Mouse (Mus musculus) kidney, postnatal 0 days (tissue): ENCODE results near the gene 6030498E09Rik. TPM values are rescaled to one million over a fixed set of nuclear protein-coding genes. Genes with fewer than 3 reads are reported as not detected.
A peak's percentile ranks its signal among the peaks of the same experiment; 100 is the strongest.

Source experiments
- ATAC-seq: fragments of 200-750 bp; cut with Nextera tagmentation; replicated peaks from 2 replicates; pipeline ENCODE4 v1.8.0; 2017; ENCODE audit warnings: low read depth, moderate number of reproducible peaks, moderate TSS enrichment, moderate library complexity; ENCODE audit not compliant: low FRiP score
- DNase-seq: peaks from one replicate; pipeline ENCODE4 v3.0.0-alpha.2; 2016; ENCODE audit warnings: low spot score
- H3K27ac ChIP-seq: fragments of 300-500 bp; sonication (generic); 2 replicates; pipeline ENCODE4 v1.5.1; 2014; ENCODE audit warnings: mild to moderate bottlenecking
- H3K27me3 ChIP-seq: fragments of 300-500 bp; sonication (generic); 2 replicates; pipeline ENCODE4 v1.6.1; 2014; ENCODE audit warnings: low read length, mixed read lengths; ENCODE audit not compliant: insufficient read depth
- H3K36me3 ChIP-seq: fragments of 300-500 bp; sonication (generic); 2 replicates; pipeline ENCODE4 v1.6.1; 2014; ENCODE audit warnings: low read length, mixed read lengths; ENCODE audit not compliant: insufficient read depth
- H3K4me1 ChIP-seq: fragments of 300-500 bp; sonication (generic); replicated peaks from 2 replicates; pipeline ENCODE4 v1.6.1; 2014; ENCODE audit warnings: antibody characterized with exemption, low read length, mixed read lengths; ENCODE audit not compliant: insufficient read depth
- H3K4me2 ChIP-seq: fragments of 300-500 bp; sonication (generic); 2 replicates; pipeline ENCODE4 v1.6.1; 2014; ENCODE audit warnings: mild to moderate bottlenecking, low read length, moderate library complexity, mixed read lengths
- H3K4me3 ChIP-seq: fragments of 300-500 bp; sonication (generic); replicated peaks from 2 replicates; pipeline ENCODE4 v1.5.1; 2014; ENCODE audit warnings: low read depth, low read length
- H3K9ac ChIP-seq: fragments of 300-500 bp; sonication (generic); 2 replicates; pipeline ENCODE4 v1.6.1; 2014; ENCODE audit warnings: low read depth, low read length
- H3K9me3 ChIP-seq: fragments of 300-500 bp; sonication (generic); replicated peaks from 2 replicates; pipeline ENCODE4 v1.6.1; 2016; ENCODE audit warnings: low read length, inconsistent platforms, mixed read lengths
- CTCF ChIP-seq: IDR thresholded peaks from 2 replicates; pipeline ENCODE4 v1.5.1; 2016; ENCODE audit warnings: antibody characterized with exemption, low read depth, mild to moderate bottlenecking, moderate library complexity
- WGBS: fragments of 180-500 bp; shearing (Covaris S2); extraction: QIAGEN DNeasy Blood & Tissue Kit; methylation state at CpG from one replicate; pipeline ENCODE4 v1.1.7; 2014; 5-methylcytosine and 5-hydroxymethylcytosine counted together
- polyA plus RNA-seq: library from polyadenylated mRNA; unstranded; fragments of >200 nt; fragmentation: Nextera tagmentation; extraction: Ambion mirVana; gene quantifications from 2 replicates; pipeline ENCODE4 v1.2.1, GENCODE M21; 2015

6030498E09Rik gene
- polyA plus RNA-seq: not detected in 2 replicates

DNA sequence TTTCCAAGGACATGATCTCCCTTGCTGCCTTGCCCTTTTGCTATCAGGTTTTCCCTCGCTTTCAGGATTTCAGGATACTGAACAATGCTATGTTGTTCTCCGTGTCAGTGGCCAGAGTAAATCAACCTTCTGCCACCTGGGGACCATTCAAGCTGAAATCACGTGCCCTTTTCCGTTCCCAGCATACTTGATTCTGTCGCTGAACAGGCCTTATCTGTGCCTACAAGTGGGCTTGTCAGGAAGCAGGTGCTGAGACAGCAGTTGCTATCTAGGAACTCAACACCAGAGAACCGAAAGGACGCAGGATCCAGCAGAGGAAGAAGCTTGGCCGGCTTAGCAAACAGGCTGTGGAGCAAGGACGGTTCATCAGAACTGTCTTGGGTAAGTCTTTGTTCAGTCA, at the start of gene 6030498E09Rik:
6030498E09Rik (plus strand) TSS at position 194 of the 400 bp plus-strand sequence.
- whole genome bisulfite sequencing: 68% methylated on average over 9 of the region's 9 CpGs
- Histone ChIP-seq H3K4me3 (no peak within 1 kb of the TSS), H3K27ac (no peak within 1 kb of the TSS), H3K4me1 (no peaks in the 10 kb centered on the region), H3K9me3 (no peaks in the 10 kb centered on the region), H3K4me2 (no peak within 1 kb of the TSS), H3K27me3 (no peaks in the 10 kb centered on the region), H3K36me3 (no peaks in the 10 kb centered on the region), H3K9ac (no peak within 1 kb of the TSS)
- ATAC-seq: no peak
- no peak for DNase-seq
- no peak for TF ChIP-seq CTCF

- no peak for TF ChIP-seq CTCF
- 56% methylated on average over 5 of the region's 5 CpGs for WGBS
Measured at GRCm38 (mm10) chrX:38730081-38730480, 42.4 kb upstream of the 6030498E09Rik start.

DNA sequence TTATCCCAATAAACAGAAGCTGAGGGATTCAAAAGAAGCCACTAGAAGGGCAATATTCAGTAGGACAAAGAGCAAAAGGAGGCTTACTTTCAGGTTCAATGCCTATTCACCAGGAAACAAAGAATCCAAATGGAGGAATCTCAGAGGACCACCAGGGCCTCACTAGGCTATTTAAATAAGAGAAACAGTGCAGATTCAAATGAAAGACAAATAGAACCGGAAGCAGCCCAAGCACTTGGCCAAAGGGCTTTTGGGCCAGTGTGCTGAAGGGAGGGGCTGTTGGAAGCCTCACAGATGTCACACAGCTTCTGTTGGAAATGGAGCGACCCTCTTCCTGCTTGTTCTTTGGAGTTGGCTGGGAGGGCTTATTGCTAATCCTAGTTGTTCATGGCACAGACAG, 41.8 kb upstream of the 6030498E09Rik start:
- Histone ChIP-seq H3K4me1 (no peaks in the 10 kb centered on the region), H3K9ac (no peak overlapping the region), H3K4me2 (no peak overlapping the region), H3K27ac (no peak overlapping the region), H3K4me3 (no peak overlapping the region), H3K9me3 (no peaks in the 10 kb centered on the region), H3K36me3 (no peaks in the 10 kb centered on the region), H3K27me3 (no peaks in the 10 kb centered on the region)
- WGBS: 66% methylated on average over 2 of the region's 2 CpGs
- ATAC-seq (no peak), DNase-seq (no peak)
- TF ChIP-seq CTCF: no peak

More at GRCm38 (mm10) chrX:38730081-38730480, 42.4 kb upstream of the 6030498E09Rik start:
- Histone ChIP-seq H3K9ac (no peak overlapping the region), H3K9me3 (no peaks in the 10 kb centered on the region), H3K4me1 (no peaks in the 10 kb centered on the region), H3K36me3 (no peaks in the 10 kb centered on the region), H3K4me3 (no peak overlapping the region), H3K27ac (no peak overlapping the region), H3K27me3 (no peaks in the 10 kb centered on the region), H3K4me2 (no peak overlapping the region)
- DNase-seq (no peak), ATAC-seq (no peak)

DNA sequence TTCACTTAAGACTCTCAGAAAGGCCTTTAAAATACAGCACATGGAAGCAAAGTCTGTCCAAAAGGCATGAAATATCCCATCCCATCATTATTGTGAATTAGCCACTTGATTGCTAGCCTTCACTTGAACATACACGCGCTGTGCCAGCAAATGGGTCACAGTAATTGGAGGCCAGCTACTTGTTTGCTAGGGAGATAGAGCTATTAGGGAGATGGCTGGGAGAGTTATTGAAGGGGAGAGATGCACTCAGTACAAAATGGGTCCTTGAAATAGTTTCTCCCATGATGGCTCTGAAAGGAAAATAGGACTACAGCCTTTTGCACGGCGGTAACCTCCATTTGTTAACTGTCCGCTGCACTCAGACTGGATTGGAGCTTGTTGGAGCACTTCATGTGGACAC, 38.8 kb upstream of the 6030498E09Rik start:
- no peak for TF ChIP-seq CTCF
- DNase-seq: no peak

DNA sequence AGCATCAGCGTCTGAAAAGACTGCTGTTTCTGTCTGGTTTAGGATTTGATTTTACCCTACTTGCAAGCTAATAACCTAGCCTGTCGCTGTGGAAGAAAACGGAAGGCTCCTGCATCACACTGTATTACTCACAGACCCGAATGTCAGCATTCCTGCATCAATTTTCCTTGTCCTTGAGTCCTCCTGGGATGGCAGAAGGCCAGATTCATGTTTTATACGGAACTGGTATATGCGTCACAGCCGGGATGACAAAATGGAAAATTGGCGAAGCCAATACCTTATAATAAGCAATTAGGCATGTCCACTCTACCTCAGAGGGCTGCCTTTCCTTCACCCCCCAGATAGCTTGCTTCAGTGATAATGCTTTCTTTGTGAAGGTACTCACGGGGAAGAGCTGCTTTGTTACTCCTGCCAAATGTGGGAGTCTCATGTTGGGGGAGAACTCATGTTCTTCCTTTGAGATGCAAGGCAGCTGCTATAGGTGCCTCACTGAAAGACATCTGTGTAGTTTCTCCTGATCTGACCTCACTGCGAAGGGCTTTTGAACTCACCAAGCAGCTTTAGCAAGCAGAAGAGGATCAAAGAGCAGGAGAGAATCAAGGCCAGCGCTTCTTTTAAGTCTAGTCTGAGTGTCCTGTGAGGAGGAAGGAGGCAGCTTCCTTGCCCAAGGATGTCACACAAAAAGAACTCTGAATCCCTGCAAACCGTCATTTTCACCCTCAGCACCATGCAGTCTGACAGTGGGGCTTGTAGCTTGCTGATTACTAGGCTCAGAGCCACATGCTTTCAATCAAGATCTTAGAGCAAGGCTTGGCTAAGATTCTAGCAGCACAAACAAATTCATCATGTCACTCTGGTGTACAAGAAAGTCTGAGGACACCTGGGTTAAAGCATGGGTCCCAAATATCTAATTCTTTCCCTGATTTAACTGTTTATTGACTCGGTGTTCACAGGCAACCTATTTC, 37.3 kb upstream of the 6030498E09Rik start:
- no peaks in the 10 kb centered on the region for H3K9me3 ChIP-seq
- WGBS: 50% methylated on average over 13 of the region's 13 CpGs
- no peak overlapping the region for H3K9ac ChIP-seq
- H3K4me1 ChIP-seq: no peaks in the 10 kb centered on the region
- TF ChIP-seq CTCF: no peak
- H3K36me3 ChIP-seq: no peaks in the 10 kb centered on the region
- no peak overlapping the region for H3K4me2 ChIP-seq
- no peaks in the 10 kb centered on the region for H3K27me3 ChIP-seq
- no peak overlapping the region for H3K27ac ChIP-seq
- no peak for ATAC-seq
- no peak overlapping the region for H3K4me3 ChIP-seq
- DNase-seq: no peak

More for the DNA sequence above, 38.8 kb upstream of the 6030498E09Rik start:
- WGBS: 89% methylated on average over 5 of the region's 5 CpGs
- H3K4me3 ChIP-seq: no peak overlapping the region
- H3K4me2 ChIP-seq: no peak overlapping the region
- no peaks in the 10 kb centered on the region for H3K4me1 ChIP-seq
- H3K9me3 ChIP-seq: no peaks in the 10 kb centered on the region
- H3K27me3 ChIP-seq: no peaks in the 10 kb centered on the region
- H3K27ac ChIP-seq: no peak overlapping the region
- ATAC-seq: no peak
- no peaks in the 10 kb centered on the region for H3K36me3 ChIP-seq
- H3K9ac ChIP-seq: no peak overlapping the region

DNA sequence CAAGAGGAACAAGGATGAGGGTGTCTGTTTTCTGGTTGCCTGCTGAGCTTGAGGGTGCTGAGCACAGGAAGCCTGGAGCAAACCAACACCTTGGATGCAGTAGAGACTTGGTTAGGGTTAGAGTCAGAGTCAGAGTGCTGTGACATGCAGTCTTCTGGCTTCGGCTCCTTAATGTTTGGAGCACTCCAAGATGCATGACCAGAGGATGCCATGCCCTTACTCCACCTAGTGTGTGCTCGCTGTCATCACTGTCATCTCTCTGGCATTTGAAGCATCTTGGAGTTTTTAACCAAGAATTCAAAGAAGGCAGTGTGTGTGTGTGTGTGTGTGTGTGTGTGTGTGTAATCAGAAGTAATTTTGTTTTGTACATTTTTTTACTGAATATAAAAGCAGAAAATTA, 1.0 kb upstream of the 6030498E09Rik start:
- 64% methylated on average over 2 of the region's 2 CpGs for WGBS
- Histone ChIP-seq H3K4me3 (no peak overlapping the region), H3K4me2 (no peak overlapping the region), H3K27me3 (no peaks in the 10 kb centered on the region), H3K4me1 (no peaks in the 10 kb centered on the region), H3K9ac (no peak overlapping the region), H3K9me3 (no peaks in the 10 kb centered on the region), H3K27ac (no peak overlapping the region), H3K36me3 (no peaks in the 10 kb centered on the region)
- ATAC-seq (no peak), DNase-seq (no peak)
- TF ChIP-seq CTCF: peak; percentile 15; the same call in 1 of the 2 replicates
